In genomic region chrX:71260857-71261256, GRCm38 (mm10) we compare ENCODE assay signal across 15 mouse cellular contexts.
"Had no signal": no experiment of that assay in that cellular context is flagged by ENCODE, and none has a peak within 500 bp of the region (broad histone marks: within the 10 kb centered on the region; RNA-seq: fewer than 3 reads in every experiment).

No protein-coding gene starts in this region.

- ATAC-seq: midbrain, embryonic 16.5 days had no signal

- DNase-seq: lung, adult 18-20 months; lung, embryonic 14.5 days; lung, postnatal 10 days; lung, postnatal 4 days; midbrain, embryonic 14.5 days; right cerebral cortex, postnatal 14 days; thymus, adult 18-20 months; thymus, postnatal 14 days; thymus, postnatal 36 days had no signal

- H3K9ac ChIP-seq: lung, embryonic 14.5 days; midbrain, embryonic 12.5 days; neural tube, embryonic 13.5 days; neural tube, embryonic 15.5 days had no signal

- H3K9me3 ChIP-seq: midbrain, embryonic 10.5 days; midbrain, embryonic 12.5 days; neural tube, embryonic 13.5 days; neural tube, embryonic 15.5 days had no signal

- H3K4me3 ChIP-seq: midbrain, embryonic 10.5 days; midbrain, embryonic 12.5 days; myocyte; neural tube, embryonic 13.5 days; neural tube, embryonic 15.5 days had no signal

- H3K4me1 ChIP-seq: midbrain, embryonic 10.5 days; midbrain, embryonic 12.5 days; neural tube, embryonic 13.5 days; neural tube, embryonic 15.5 days had no signal

- H3K36me3 ChIP-seq: midbrain, embryonic 10.5 days; midbrain, embryonic 12.5 days; neural tube, embryonic 13.5 days; neural tube, embryonic 15.5 days had no signal

- H3K27ac ChIP-seq: midbrain, embryonic 10.5 days; midbrain, embryonic 12.5 days; neural tube, embryonic 13.5 days; neural tube, embryonic 15.5 days had no signal

- H3K4me2 ChIP-seq: lung, embryonic 14.5 days; midbrain, embryonic 12.5 days; neural tube, embryonic 13.5 days; neural tube, embryonic 15.5 days had no signal

- H3K27me3 ChIP-seq: midbrain, embryonic 12.5 days; neural tube, embryonic 13.5 days; neural tube, embryonic 15.5 days had no signal
